Mouse (Mus musculus): Measurements from ENCODE around the gene Qpctl. TPM values are rescaled to one million over a fixed set of nuclear protein-coding genes. Genes with fewer than 3 reads are reported as not detected.

The Qpctl gene
- total and polyA plus RNA-seq, 2 experiments: 4.3 to 11.7 TPM

DNA sequence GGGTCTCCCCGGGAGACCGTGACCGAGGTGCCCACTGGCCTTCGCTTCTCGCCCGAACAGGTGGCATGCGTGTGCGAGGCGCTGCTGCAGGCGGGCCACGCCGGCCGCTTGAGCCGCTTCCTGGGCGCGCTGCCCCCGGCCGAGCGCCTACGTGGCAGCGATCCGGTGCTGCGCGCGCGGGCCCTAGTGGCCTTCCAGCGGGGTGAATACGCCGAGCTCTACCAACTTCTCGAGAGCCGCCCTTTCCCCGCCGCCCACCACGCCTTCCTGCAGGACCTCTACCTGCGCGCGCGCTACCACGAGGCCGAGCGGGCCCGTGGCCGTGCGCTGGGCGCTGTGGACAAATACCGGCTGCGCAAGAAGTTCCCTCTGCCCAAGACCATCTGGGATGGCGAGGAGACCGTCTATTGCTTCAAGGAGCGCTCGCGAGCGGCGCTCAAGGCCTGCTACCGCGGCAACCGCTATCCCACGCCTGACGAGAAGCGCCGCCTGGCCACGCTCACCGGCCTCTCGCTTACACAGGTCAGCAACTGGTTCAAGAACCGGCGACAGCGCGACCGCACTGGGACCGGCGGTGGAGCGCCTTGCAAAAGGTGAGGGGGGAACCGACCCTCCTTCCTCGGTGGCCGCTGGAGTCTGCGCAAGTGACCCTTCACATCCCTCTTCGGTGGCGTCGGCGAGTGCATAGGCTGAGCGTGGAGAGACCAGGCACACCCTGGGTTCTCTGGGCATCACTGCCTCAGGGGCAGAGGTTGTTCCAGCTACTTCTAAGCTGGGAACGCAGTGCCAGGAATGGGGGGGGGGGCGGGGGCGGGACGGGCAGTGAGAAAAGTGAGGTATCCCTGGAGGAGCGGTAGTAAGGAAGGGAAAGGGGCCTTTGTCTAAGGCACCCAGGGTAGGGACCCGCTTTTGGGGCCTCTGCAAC is 54.0 kb downstream of the Qpctl start:
- Histone ChIP-seq H3K4me1 (ENCODE audit: control insufficient read depth, insufficient read depth, low read length) (peaks cover 8% of the 10 kb centered on the region), H3K27ac (replicated peaks; ENCODE audit: insufficient read depth, low read depth, low read length) (peak overlapping the region; percentile 53), H3K36me3 (ENCODE audit: control insufficient read depth, insufficient read depth, low read length) (no peaks in the 10 kb centered on the region), H3K4me3 (ENCODE audit: insufficient read depth, low read depth, low read length) (peak overlapping the region; percentile 76), H3K9ac (ENCODE audit: low read depth, low read length) (peak overlapping the region; percentile 87), H3K27me3 (ENCODE audit: control insufficient read depth, insufficient read depth, low read length) (no peaks in the 10 kb centered on the region), H3K79me2 (ENCODE audit: control insufficient read depth, insufficient read depth, low read length) (peaks cover 3% of the 10 kb centered on the region; the same call in 1 of the 2 replicates)
- under 1% methylated on average over 84 of the region's 87 CpGs for WGBS
- TF ChIP-seq POLR2A (IDR thresholded peaks at IDR 0.05; ENCODE audit: extremely low read depth, insufficient read depth, low read length) (0 out of 2 replicates have a peak, but pooled peaks have one; percentile 6), CTCF (IDR thresholded peaks at IDR 0.05; ENCODE audit: low read depth, low read length) (no peak)
- DNase-seq (ENCODE audit: extremely low read depth, low read depth, low spot score): no peak

GRCm38 (mm10) chr7:19094471-19094825 is 54.6 kb downstream of the Qpctl start, which contains the start of gene Six5:
TSS of gene Six5 (plus strand) at chr7:19094594.
- TF ChIP-seq POLR2A (IDR thresholded peaks at IDR 0.05; ENCODE audit: extremely low read depth, insufficient read depth, low read length): no peak
- no peak for TF ChIP-seq CTCF (IDR thresholded peaks at IDR 0.05; ENCODE audit: low read depth, low read length)
- Histone ChIP-seq H3K27ac (replicated peaks; ENCODE audit: insufficient read depth, low read depth, low read length) (peak within 1 kb of the TSS; percentile 86), H3K36me3 (ENCODE audit: control insufficient read depth, insufficient read depth, low read length) (no peaks in the 10 kb centered on the region), H3K27me3 (ENCODE audit: control insufficient read depth, insufficient read depth, low read length) (no peaks in the 10 kb centered on the region), H3K4me1 (ENCODE audit: control insufficient read depth, insufficient read depth, low read length) (peaks cover 8% of the 10 kb centered on the region), H3K4me3 (ENCODE audit: insufficient read depth, low read depth, low read length) (peak within 1 kb of the TSS; percentile 76), H3K9ac (ENCODE audit: low read depth, low read length) (peak within 1 kb of the TSS; percentile 87), H3K79me2 (ENCODE audit: control insufficient read depth, insufficient read depth, low read length) (peaks cover 3% of the 10 kb centered on the region; the same call in 1 of the 2 replicates)
- under 1% methylated on average over 19 of the region's 36 CpGs for WGBS
- DNase-seq (ENCODE audit: extremely low read depth, low read depth, low spot score): no peak

GRCm38 (mm10) chr7:19093537-19094385 is 55.3 kb downstream of the Qpctl start:
- H3K4me1 ChIP-seq (ENCODE audit: control insufficient read depth, insufficient read depth, low read length): peaks cover 8% of the 10 kb centered on the region
- no peaks in the 10 kb centered on the region for H3K27me3 ChIP-seq (ENCODE audit: control insufficient read depth, insufficient read depth, low read length)
- TF ChIP-seq POLR2A (IDR thresholded peaks at IDR 0.05; ENCODE audit: extremely low read depth, insufficient read depth, low read length): peak; percentile 60
- TF ChIP-seq CTCF (IDR thresholded peaks at IDR 0.05; ENCODE audit: low read depth, low read length): no peak
- H3K9ac ChIP-seq (ENCODE audit: low read depth, low read length): peak overlapping the region; percentile 87
- H3K4me3 ChIP-seq (ENCODE audit: insufficient read depth, low read depth, low read length): peak overlapping the region; percentile 76
- H3K79me2 ChIP-seq (ENCODE audit: control insufficient read depth, insufficient read depth, low read length): peaks cover 3% of the 10 kb centered on the region; the same call in 1 of the 2 replicates
- peak; percentile 95 for DNase-seq (ENCODE audit: extremely low read depth, low read depth, low spot score)
- no peaks in the 10 kb centered on the region for H3K36me3 ChIP-seq (ENCODE audit: control insufficient read depth, insufficient read depth, low read length)
- under 1% methylated on average over 45 of the region's 45 CpGs for WGBS
- H3K27ac ChIP-seq (replicated peaks; ENCODE audit: insufficient read depth, low read depth, low read length): peak overlapping the region; percentile 86

GRCm38 (mm10) chr7:19093174-19093521 is 55.9 kb downstream of the Qpctl start:
- TF ChIP-seq POLR2A (IDR thresholded peaks at IDR 0.05; ENCODE audit: extremely low read depth, insufficient read depth, low read length): no peak
- peak; percentile 93 for TF ChIP-seq CTCF (IDR thresholded peaks at IDR 0.05; ENCODE audit: low read depth, low read length)
- WGBS: 2% methylated on average over 15 of the region's 15 CpGs
- Histone ChIP-seq H3K27me3 (ENCODE audit: control insufficient read depth, insufficient read depth, low read length) (no peaks in the 10 kb centered on the region), H3K4me1 (ENCODE audit: control insufficient read depth, insufficient read depth, low read length) (peaks cover 8% of the 10 kb centered on the region), H3K27ac (replicated peaks; ENCODE audit: insufficient read depth, low read depth, low read length) (peak overlapping the region; percentile 69), H3K79me2 (ENCODE audit: control insufficient read depth, insufficient read depth, low read length) (peaks cover 3% of the 10 kb centered on the region; the same call in 1 of the 2 replicates), H3K4me3 (ENCODE audit: insufficient read depth, low read depth, low read length) (peak overlapping the region; percentile 46), H3K9ac (ENCODE audit: low read depth, low read length) (peak overlapping the region; percentile 52), H3K36me3 (ENCODE audit: control insufficient read depth, insufficient read depth, low read length) (no peaks in the 10 kb centered on the region)
- peak; percentile 47 for DNase-seq (ENCODE audit: extremely low read depth, low read depth, low spot score)

GRCm38 (mm10) chr7:19092381-19093173 is 56.5 kb downstream of the Qpctl start:
- no peaks in the 10 kb centered on the region for H3K27me3 ChIP-seq (ENCODE audit: control insufficient read depth, insufficient read depth, low read length)
- peaks cover 3% of the 10 kb centered on the region; the same call in 1 of the 2 replicates for H3K79me2 ChIP-seq (ENCODE audit: control insufficient read depth, insufficient read depth, low read length)
- H3K9ac ChIP-seq (ENCODE audit: low read depth, low read length): peak overlapping the region; percentile 18; the same call in 1 of the 2 replicates
- WGBS: 35% methylated on average over 38 of the region's 38 CpGs
- TF ChIP-seq CTCF (IDR thresholded peaks at IDR 0.05; ENCODE audit: low read depth, low read length) (no peak), POLR2A (IDR thresholded peaks at IDR 0.05; ENCODE audit: extremely low read depth, insufficient read depth, low read length) (no peak)
- H3K27ac ChIP-seq (replicated peaks; ENCODE audit: insufficient read depth, low read depth, low read length): no peak overlapping the region
- DNase-seq (ENCODE audit: extremely low read depth, low read depth, low spot score): no peak
- peak overlapping the region; percentile 46; the same call in 1 of the 2 replicates for H3K4me3 ChIP-seq (ENCODE audit: insufficient read depth, low read depth, low read length)
- no peaks in the 10 kb centered on the region for H3K36me3 ChIP-seq (ENCODE audit: control insufficient read depth, insufficient read depth, low read length)
- H3K4me1 ChIP-seq (ENCODE audit: control insufficient read depth, insufficient read depth, low read length): peaks cover 8% of the 10 kb centered on the region
